Comparison of ENCODE assay signal across 7 mouse cellular contexts in genomic region chr19:41980819-41981594, GRCm38 (mm10). TPM values are rescaled to one million over a fixed set of nuclear protein-coding genes. Genes with fewer than 3 reads are reported as not detected.
A peak's percentile ranks its signal among the peaks of the same experiment; 100 is the strongest.
DNase-seq lines count a peak whose midpoint lies in the region; ATAC-seq lines count a peak whose summit lies in the region.

Mms19 (minus strand) TSS chr19:41981157.

- H3K27ac ChIP-seq in embryonic facial prominence, embryonic 10.5 days (replicated peaks), result peak within 1 kb of the TSS; percentile 89
- peak within 1 kb of the TSS; percentile 91 for H3K27ac ChIP-seq in limb, embryonic 10.5 days
- H3K27ac ChIP-seq in midbrain, embryonic 13.5 days, result peak within 1 kb of the TSS; percentile 81

- H3K4me3 ChIP-seq in embryonic facial prominence, embryonic 10.5 days, result peak within 1 kb of the TSS; percentile 93
- peak within 1 kb of the TSS; percentile 77 for H3K4me3 ChIP-seq in limb, embryonic 10.5 days
- H3K4me3 ChIP-seq in midbrain, embryonic 13.5 days (replicated peaks), result peak within 1 kb of the TSS; percentile 86

- H3K4me1 ChIP-seq in embryonic facial prominence, embryonic 10.5 days, result peaks cover 50% of the 10 kb centered on the region
- H3K4me1 ChIP-seq in limb, embryonic 10.5 days, result peaks cover 32% of the 10 kb centered on the region
- peaks cover 22% of the 10 kb centered on the region for H3K4me1 ChIP-seq in midbrain, embryonic 13.5 days (replicated peaks)

- ATAC-seq in granulocyte monocyte progenitor cell, adult 5-6 weeks (replicated peaks; ENCODE audit: poor library complexity, severe bottlenecking), result peak; percentile 74
- peak; percentile 94 for ATAC-seq in midbrain, embryonic 13.5 days

- peak within 1 kb of the TSS; percentile 81 for H3K9ac ChIP-seq in midbrain, embryonic 13.5 days (replicated peaks)

- peak within 1 kb of the TSS; percentile 100 for H3K4me2 ChIP-seq in midbrain, embryonic 13.5 days (replicated peaks)

- peaks cover 9% of the 10 kb centered on the region for H3K36me3 ChIP-seq in embryonic facial prominence, embryonic 10.5 days (replicated peaks)
- H3K36me3 ChIP-seq in limb, embryonic 10.5 days, result peaks cover 9% of the 10 kb centered on the region
- H3K36me3 ChIP-seq in midbrain, embryonic 13.5 days, result no peaks in the 10 kb centered on the region

- WGBS in embryonic facial prominence, embryonic 10.5 days, result under 1% methylated on average over 68 of the region's 68 CpGs
- under 1% methylated on average over 67 of the region's 68 CpGs for WGBS in limb, embryonic 10.5 days
- WGBS in midbrain, embryonic 13.5 days, result under 1% methylated on average over 65 of the region's 68 CpGs

- no peaks in the 10 kb centered on the region for H3K9me3 ChIP-seq in embryonic facial prominence, embryonic 10.5 days
- no peaks in the 10 kb centered on the region for H3K9me3 ChIP-seq in limb, embryonic 10.5 days (replicated peaks)
- no peaks in the 10 kb centered on the region for H3K9me3 ChIP-seq in midbrain, embryonic 13.5 days

- peak; percentile 99 for DNase-seq in adrenal gland, postnatal 10 days
- DNase-seq in embryonic facial prominence, embryonic 10.5 days (ENCODE audit: low spot score), result peak; percentile 99
- peak; percentile 100 for DNase-seq in kidney, adult 11 months
- peak; percentile 98 for DNase-seq in limb, embryonic 10.5 days (ENCODE audit: low spot score)
- peak; percentile 99 for DNase-seq in spleen, adult 12 weeks (ENCODE audit: low spot score)

- H3K27me3 ChIP-seq in embryonic facial prominence, embryonic 10.5 days (replicated peaks; ENCODE audit: low read depth, poor library complexity, severe bottlenecking), result peaks cover 15% of the 10 kb centered on the region
- H3K27me3 ChIP-seq in limb, embryonic 10.5 days (ENCODE audit: low read depth, poor library complexity, severe bottlenecking), result peaks cover 14% of the 10 kb centered on the region
- H3K27me3 ChIP-seq in midbrain, embryonic 13.5 days, result peaks cover 20% of the 10 kb centered on the region

RNA-seq across cellular contexts. Expression of gene Mms19, which starts in this region (rescaled TPM):
- total RNA-seq in adrenal gland, postnatal 10 days (2021), result 10 to 100 TPM; 15.5 to 24.2 TPM
- polyA plus RNA-seq in embryonic facial prominence, embryonic 10.5 days (2016; fragmentation: Nextera tagmentation; extraction: Ambion mirVana), result 43.1 and 45.0 TPM in 2 replicates
- total RNA-seq in granulocyte monocyte progenitor cell, adult 5-6 weeks (2014; fragmentation: Nextera tagmentation), result 56.9 and 59.4 TPM in 2 replicates
- total RNA-seq in granulocyte monocyte progenitor cell, adult 5-6 weeks (2017), result 36.2 and 37.4 TPM in 2 replicates
- polyA plus RNA-seq in limb, embryonic 10.5 days (2016; fragmentation: Nextera tagmentation; extraction: Ambion mirVana), result 39.9 and 52.5 TPM in 2 replicates
- 32.4 and 34.8 TPM in 2 replicates for polyA plus RNA-seq in midbrain, embryonic 13.5 days (2015; fragmentation: Nextera tagmentation; extraction: Ambion mirVana)

Comparison
In these comparisons a context has a peak if more than half of its experiments do, and no peak if none do; other contexts are left out.
1. Peak in every context shown above with its lines: DNase-seq, ATAC-seq, H3K4me3 ChIP-seq and H3K27ac ChIP-seq.